Mouse (Mus musculus): ENCODE measurements around the gene Adnp.

The Adnp gene

DNA sequence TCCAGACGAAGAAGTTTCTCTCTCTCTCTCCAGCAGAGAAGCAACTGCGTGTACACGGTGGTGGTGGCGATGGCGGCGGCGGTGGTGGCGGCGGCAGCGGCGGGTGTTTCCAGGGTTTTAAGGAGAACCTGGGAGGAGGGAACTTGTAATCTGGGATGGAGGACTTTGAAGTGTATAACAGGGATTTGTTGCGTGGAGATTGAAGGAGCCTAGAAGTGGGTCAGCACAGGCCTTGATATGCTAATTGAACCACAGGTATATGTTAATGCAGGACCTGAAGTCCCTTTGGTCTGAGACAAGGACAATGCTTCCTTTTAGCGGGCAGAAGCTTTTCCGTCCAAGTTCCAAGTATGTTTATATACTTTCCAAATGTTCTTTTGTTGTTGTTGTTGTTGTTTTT is 50.6 kb downstream of the Adnp start:
- DNase-seq (ENCODE audit: low spot score in 2 of 2) = no peak

GRCm38 (mm10) chr2:168155666-168156065 is 51.2 kb downstream of the Adnp start:
- no peak for DNase-seq (ENCODE audit: low spot score in 2 of 2)

GRCm38 (mm10) chr2:168154090-168154881 is 52.6 kb downstream of the Adnp start:
- DNase-seq (ENCODE audit: low spot score in 2 of 2) = peak; percentile 48 to 62

GRCm38 (mm10) chr2:168149241-168149640 is 57.7 kb downstream of the Adnp start:
- no peak for DNase-seq (ENCODE audit: low spot score in 2 of 2)

DNA sequence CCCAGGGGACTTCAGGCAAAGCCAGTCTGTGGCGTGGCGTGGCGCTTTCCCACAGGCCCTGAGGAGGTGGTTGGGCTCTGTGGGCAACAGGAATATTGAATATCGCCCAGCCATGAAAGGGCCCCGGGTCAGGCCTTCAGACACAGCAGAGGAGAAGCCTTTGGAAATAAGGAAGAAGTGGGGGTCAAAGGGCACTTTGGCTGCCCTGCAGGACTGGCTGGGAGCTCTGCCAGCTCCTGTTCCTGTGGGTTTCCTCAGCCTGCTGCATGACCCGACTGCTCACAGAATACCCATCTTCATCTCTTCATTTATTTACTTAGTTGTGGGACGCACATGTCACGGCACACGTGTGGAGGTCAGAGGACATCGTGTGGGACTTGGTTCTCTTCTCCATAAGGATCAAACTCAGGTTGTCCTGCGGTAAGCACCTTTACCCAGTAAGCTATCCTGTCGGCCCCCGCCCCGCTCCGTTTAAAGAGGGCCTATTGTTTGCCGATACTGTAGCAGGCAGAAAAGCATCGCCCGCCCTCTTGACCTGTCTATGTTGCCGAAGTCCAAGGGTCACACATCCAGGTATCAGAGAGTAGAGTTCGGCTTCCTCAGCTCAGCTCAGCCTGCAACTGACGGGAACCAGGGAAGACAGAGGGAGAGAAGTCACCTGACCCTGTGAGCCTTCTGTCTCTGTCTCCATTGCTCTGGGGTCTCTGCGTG is 59.0 kb downstream of the Adnp start:
- no peak for DNase-seq (ENCODE audit: low spot score in 2 of 2)

DNA sequence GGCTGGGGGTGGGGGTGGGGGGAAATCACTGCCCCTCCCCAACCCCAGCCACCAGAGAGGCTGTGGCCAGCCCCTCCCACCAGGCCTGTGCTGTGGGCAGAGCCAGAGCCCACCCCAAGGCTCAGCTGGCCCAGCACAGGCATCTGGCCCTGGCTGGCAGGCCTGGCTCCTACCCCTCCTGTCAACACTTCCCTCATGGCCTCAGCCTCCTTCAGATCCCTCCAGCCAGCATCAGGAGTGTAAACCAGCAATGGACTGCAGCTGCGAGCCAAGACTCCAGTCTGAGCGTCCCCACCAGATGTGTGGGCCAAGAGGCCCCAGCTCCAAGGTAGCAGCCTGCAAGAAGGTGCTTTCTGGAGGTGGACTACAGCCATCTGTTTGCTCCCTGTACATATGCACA is 61.5 kb downstream of the Adnp start:
- DNase-seq (ENCODE audit: low spot score in 2 of 2) = no peak

- no peak for DNase-seq (ENCODE audit: low spot score in 2 of 2)
Observed at GRCm38 (mm10) chr2:168143794-168144193, 63.1 kb downstream of the Adnp start.

GRCm38 (mm10) chr2:168137161-168137560 is 69.8 kb downstream of the Adnp start:
- DNase-seq (ENCODE audit: low spot score in 2 of 2) = no peak

All from urinary bladder, adult 18-20 months (tissue).